Mouse (Mus musculus) midbrain, embryonic 10.5 days (tissue): ENCODE measurements around the gene Orai3. TPM values are rescaled to one million over a fixed set of nuclear protein-coding genes. Genes with fewer than 3 reads are reported as not detected.

Experiments
- DNase-seq: peaks from one replicate; pipeline ENCODE4 v3.0.0-alpha.2; 2017; ENCODE audit warnings: low spot score
- H3K27ac ChIP-seq: fragments of 300-500 bp; sonication (generic); replicated peaks from 2 replicates; pipeline ENCODE4 v1.5.1; 2016; ENCODE audit warnings: mild to moderate bottlenecking
- H3K27me3 ChIP-seq: fragments of 300-500 bp; sonication (generic); 2 replicates; pipeline ENCODE4 v1.6.1; 2016; ENCODE audit warnings: low read depth, mild to moderate bottlenecking; ENCODE audit not compliant: poor library complexity, severe bottlenecking
- H3K36me3 ChIP-seq: fragments of 300-500 bp; sonication (generic); 2 replicates; pipeline ENCODE4 v1.6.1; 2016; ENCODE audit warnings: mild to moderate bottlenecking, moderate library complexity
- H3K4me1 ChIP-seq: fragments of 300-500 bp; sonication (generic); 2 replicates; pipeline ENCODE4 v1.6.1; 2016
- H3K4me3 ChIP-seq: fragments of 300-500 bp; sonication (generic); 2 replicates; pipeline ENCODE4 v1.5.1; 2016; ENCODE audit warnings: mild to moderate bottlenecking, moderate library complexity
- H3K9me3 ChIP-seq: fragments of 300-500 bp; sonication (generic); replicated peaks from 2 replicates; pipeline ENCODE4 v1.6.1; 2016; ENCODE audit warnings: mild to moderate bottlenecking
- WGBS: fragments of 180-500 bp; shearing (Covaris S2); methylation state at CpG from one replicate; pipeline ENCODE4 v1.1.7; 2016; 5-methylcytosine and 5-hydroxymethylcytosine counted together
- polyA plus RNA-seq: library from polyadenylated mRNA; unstranded; fragments of >200 nt; fragmentation: Nextera tagmentation; extraction: Ambion mirVana; gene quantifications from 2 replicates; pipeline ENCODE4 v1.2.1, GENCODE M21; 2016

The Orai3 gene
- polyA plus RNA-seq, 1 experiment from 2014 or later = 10.1 TPM

DNA sequence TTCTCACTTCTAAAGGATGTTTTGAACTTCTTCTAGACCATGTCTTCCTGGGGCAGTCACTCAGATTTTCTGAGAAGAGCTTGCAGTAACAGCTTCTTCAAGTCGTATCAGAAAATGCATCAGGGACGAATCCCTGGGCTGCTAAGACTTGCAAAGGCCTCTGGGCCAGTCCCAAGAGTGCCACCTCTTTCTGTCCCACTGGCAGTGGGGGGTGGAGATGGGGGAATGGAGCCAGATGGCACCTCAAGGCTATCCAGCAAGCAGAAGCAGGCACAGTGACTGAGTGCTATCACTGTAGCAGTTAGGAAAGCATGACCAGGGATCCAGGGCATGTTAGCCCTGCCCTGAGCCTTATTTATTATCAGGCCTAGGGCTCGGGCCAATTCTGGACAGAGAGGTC lies 42.7 kb downstream of the Orai3 start:
- Histone ChIP-seq H3K4me1 (no peaks in the 10 kb centered on the region), H3K9me3 (no peaks in the 10 kb centered on the region), H3K4me3 (no peak overlapping the region), H3K36me3 (peaks cover 65% of the 10 kb centered on the region), H3K27ac (no peak overlapping the region), H3K27me3 (no peaks in the 10 kb centered on the region)
- no peak for DNase-seq
- 86% methylated on average over 3 of the region's 3 CpGs for WGBS

DNA sequence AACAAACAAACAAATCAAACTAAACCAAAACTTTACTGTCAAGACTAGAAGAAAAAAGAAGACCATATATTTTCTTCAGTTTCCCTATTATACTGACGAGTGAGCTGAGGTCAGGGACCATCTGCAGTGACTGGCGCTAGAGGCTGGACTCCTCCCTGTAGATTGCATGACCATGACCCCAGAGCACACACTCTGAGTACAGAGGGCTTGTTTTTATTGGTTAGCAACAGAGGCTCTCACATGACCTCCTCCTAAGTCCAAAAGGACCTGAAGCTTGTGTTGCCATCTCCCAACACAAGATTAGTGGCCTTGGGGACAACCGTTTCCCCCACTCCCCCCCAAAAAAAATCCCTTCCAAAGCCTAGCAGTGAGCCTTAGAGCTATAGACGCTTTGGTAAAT lies 44.2 kb downstream of the Orai3 start:
- Histone ChIP-seq H3K27me3 (no peaks in the 10 kb centered on the region), H3K27ac (no peak overlapping the region), H3K4me3 (no peak overlapping the region), H3K36me3 (peaks cover 58% of the 10 kb centered on the region), H3K4me1 (no peaks in the 10 kb centered on the region), H3K9me3 (no peaks in the 10 kb centered on the region)
- 90% methylated on average over 4 of the region's 4 CpGs for WGBS
- no peak for DNase-seq

DNA sequence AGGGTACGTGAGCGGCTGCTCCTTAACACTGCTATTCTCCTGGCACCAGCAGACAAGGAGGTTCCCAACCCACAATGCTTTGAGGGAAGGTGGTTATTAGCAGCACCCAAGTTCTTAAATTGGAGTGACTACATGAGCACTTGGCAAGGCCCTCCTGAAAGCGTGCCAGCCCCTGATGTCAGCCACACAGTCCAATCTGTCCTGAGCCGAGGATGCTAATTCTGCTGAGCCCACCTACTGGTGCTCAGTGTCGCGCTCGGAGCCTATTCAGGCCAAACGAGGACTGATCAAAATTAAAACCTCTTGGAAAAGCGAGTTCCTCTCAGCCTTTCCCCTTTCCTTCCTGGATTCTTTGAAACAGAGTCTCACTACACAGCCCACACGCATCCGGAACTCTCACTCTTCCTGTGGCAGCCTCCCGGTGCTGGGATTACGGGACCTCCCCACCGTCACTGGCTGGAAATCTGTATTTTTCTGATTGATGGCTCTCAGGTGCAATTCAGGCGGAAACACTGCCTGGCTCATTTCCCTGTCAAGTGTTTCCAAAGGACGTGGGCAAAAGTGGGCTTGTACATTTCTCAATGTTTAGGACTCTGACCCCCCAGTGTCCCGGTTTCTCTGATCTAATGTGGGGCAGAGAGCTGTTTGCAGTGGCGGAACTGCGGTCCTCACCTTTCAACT lies 44.8 kb downstream of the Orai3 start:
- no peak for DNase-seq
- no peaks in the 10 kb centered on the region for H3K9me3 ChIP-seq
- H3K27ac ChIP-seq = no peak overlapping the region
- 90% methylated on average over 19 of the region's 19 CpGs for WGBS
- H3K4me3 ChIP-seq = no peak overlapping the region
- peaks cover 58% of the 10 kb centered on the region for H3K36me3 ChIP-seq
- no peaks in the 10 kb centered on the region for H3K27me3 ChIP-seq
- no peaks in the 10 kb centered on the region for H3K4me1 ChIP-seq

DNA sequence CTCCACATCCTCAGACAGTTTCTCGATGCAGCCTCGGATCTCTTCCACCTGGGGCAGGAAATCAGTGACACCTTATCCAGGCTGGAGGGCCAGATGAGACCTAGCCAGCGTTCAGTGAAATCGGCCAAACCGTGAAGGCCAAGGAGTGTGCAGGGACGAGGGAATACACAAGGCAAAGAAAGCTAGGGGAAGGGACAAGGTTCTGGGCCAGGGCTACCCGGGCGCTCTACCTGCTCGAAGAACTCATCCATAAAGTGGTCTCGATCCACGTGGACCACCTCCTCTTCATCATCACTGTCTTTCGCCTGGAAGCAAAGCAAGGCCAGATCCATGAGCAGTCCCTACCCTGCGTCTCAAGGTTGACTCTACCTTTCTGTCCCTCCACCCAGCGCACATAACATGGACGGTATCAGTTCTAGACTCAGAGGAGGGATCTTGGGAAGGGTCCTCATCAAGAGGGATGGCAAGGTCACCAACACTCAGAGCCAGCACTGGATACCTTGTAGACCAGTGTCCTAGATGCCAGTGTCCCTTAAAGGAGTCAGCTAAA lies 45.6 kb downstream of the Orai3 start:
- H3K4me1 ChIP-seq = no peaks in the 10 kb centered on the region
- no peak overlapping the region for H3K4me3 ChIP-seq
- H3K27me3 ChIP-seq = no peaks in the 10 kb centered on the region
- no peak for DNase-seq
- H3K9me3 ChIP-seq = no peaks in the 10 kb centered on the region
- 93% methylated on average over 15 of the region's 15 CpGs for WGBS
- H3K36me3 ChIP-seq = peaks cover 51% of the 10 kb centered on the region
- no peak overlapping the region for H3K27ac ChIP-seq

DNA sequence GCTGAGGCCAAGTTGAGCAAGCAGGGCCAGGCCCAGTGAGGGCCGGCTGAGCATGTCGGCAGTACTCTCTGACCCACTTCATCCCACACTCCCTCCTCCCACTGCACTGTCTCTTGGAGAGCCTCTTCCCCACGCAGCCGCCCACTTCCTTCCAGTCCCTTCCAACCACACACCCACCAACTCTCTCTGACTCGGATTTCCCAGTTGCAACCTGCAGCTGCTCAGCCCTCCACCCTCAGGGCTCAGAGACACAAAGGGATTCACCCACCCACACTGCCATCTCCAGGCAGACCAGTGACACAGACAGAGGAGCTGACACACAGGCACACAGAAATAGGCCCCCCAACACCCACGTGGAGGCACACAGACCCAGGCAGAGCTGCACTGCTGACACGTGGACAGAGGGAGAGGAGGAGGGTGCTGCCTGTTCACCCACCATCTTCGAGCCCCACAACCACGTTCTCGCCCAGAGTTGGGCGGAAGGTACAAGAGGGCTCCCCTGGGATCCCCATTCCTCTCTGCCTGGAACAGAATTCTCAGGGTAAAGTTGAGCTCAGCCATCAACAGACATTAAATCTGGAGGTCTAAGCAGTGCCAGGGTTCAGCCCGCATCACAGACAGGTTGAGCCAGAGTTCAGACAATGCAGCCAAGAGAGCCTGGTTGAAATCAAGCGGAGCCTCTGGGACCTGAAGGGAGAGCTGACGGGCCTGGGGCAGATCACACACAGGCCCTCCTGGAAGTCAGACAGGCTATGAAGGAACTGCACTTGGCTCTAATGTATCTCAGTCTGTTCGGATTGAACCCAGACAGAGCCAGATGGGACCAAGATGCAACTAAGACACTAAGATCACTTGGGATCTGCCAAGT lies 46.6 kb downstream of the Orai3 start:
- peaks cover 5% of the 10 kb centered on the region for H3K4me1 ChIP-seq
- no peak overlapping the region for H3K4me3 ChIP-seq
- peaks cover 41% of the 10 kb centered on the region for H3K36me3 ChIP-seq
- 72% methylated on average over 15 of the region's 15 CpGs for WGBS
- no peaks in the 10 kb centered on the region for H3K27me3 ChIP-seq
- H3K27ac ChIP-seq = peak overlapping the region; percentile 10; the same call in 1 of the 2 replicates
- H3K9me3 ChIP-seq = no peaks in the 10 kb centered on the region
- DNase-seq = no peak

DNA sequence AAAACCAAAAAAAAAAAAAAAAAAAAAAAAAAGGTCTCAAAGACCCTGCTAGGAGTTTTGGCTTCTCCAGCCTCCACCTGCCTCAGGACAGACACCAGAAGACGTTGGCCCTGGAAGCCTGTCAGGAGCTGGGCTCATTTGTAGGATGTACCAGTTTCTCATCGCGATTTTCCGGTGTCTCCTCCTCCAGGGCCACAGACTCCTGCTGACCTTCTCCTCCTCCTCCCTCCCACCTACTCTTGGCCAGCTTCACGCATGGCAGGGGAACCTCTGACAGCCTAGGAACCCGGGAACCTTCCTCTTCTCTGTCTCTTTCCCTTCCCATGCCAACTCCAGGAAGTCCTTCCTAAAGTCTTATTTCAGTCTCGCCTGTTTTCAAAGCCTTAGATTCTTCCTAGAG lies 47.4 kb downstream of the Orai3 start:
- Histone ChIP-seq H3K27me3 (no peaks in the 10 kb centered on the region), H3K4me3 (no peak overlapping the region), H3K4me1 (peaks cover 9% of the 10 kb centered on the region), H3K27ac (no peak overlapping the region), H3K9me3 (no peaks in the 10 kb centered on the region), H3K36me3 (peaks cover 33% of the 10 kb centered on the region)
- no peak for DNase-seq
- WGBS = 85% methylated on average over 7 of the region's 7 CpGs

DNA sequence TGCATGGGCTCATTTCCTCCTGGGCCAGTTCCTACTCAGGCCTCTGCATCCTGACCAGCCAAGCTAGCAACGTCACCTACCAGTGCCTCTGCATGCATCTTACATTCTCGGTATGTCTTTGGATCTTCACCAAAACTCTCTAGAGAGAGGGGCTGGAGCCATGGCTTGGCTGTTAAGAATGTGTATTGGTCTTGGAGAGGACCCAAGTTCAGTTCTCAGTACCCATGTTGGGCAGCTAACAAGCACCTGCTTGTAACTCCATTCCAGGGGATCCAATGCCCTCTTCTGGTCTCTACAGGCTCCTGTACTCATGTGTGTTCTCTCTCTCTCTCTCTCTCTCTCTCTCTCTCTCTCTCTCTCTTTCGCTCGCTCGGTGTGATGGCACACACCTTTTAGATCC lies 48.2 kb downstream of the Orai3 start:
- DNase-seq = no peak
- no peak overlapping the region for H3K4me3 ChIP-seq
- peaks cover 12% of the 10 kb centered on the region for H3K4me1 ChIP-seq
- H3K9me3 ChIP-seq = no peaks in the 10 kb centered on the region
- no peak overlapping the region for H3K27ac ChIP-seq
- peaks cover 25% of the 10 kb centered on the region for H3K36me3 ChIP-seq
- WGBS = 94% methylated on average over 5 of the region's 5 CpGs
- no peaks in the 10 kb centered on the region for H3K27me3 ChIP-seq

DNA sequence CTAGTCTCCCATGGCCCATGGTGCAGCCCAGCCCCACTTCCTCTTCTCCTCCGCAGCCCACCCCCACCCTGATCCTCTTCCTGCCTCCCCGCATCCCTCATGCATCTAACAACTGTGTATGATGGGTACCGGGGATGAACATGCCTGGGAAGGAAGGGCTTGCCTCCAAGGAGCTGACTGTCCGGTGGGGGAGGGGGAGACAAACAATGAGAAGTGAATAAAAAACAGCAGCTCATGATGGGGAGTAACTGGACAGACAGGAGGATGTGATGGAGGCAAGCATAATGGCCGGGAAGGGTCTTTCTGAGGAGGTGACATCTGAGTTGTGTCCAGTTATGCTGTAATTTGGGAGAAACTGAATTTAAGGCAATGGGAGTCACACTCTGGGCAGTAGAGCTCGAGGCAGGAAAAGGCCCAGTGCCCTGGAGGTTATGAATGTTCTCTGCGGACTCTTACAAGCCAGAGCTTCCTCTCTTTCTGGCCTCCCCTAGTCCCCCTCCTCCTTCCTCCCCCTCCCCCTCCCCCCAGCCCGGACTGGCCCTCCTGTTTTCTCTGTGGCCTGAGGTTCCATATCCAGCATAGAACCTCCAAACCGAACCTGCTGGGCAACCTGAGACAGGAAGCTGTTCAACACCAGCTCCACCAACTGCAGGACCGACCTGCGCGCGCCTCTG lies 51.4 kb downstream of the Orai3 start:
- no peaks in the 10 kb centered on the region for H3K27me3 ChIP-seq
- DNase-seq = no peak
- no peak overlapping the region for H3K4me3 ChIP-seq
- H3K27ac ChIP-seq = 0 out of 2 replicates have a peak overlapping the region, but pooled peaks have one; percentile 1
- H3K9me3 ChIP-seq = no peaks in the 10 kb centered on the region
- peaks cover 37% of the 10 kb centered on the region for H3K4me1 ChIP-seq
- H3K36me3 ChIP-seq = 0 out of 2 replicates have a peak, but pooled peaks cover 5% of the 10 kb centered on the region
- 76% methylated on average over 13 of the region's 13 CpGs for WGBS

DNA sequence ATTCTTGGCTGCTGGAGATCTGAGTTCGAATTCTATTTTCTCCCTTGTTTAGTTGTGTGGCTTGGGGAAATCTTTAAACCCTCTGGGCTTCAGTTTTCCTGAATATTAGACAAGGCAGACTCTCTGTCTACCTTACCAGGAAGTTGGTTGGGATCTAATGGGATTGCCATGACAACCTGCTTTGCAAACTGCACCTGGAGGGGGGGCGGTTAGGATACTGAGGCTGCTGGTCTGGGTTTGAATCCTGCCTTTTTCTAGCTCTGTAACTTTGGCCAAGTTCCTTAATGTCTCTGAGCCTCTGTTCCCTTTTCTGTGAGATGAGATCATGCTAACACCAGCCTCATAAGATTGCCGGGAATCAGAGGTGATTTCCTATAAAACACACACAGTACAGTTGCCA lies 52.9 kb downstream of the Orai3 start:
- Histone ChIP-seq H3K4me1 (peaks cover 37% of the 10 kb centered on the region), H3K27ac (no peak overlapping the region), H3K9me3 (no peaks in the 10 kb centered on the region), H3K27me3 (no peaks in the 10 kb centered on the region), H3K4me3 (no peak overlapping the region), H3K36me3 (0 out of 2 replicates have a peak, but pooled peaks cover 3% of the 10 kb centered on the region)
- 88% methylated on average over 3 of the region's 3 CpGs for WGBS
- no peak for DNase-seq

DNA sequence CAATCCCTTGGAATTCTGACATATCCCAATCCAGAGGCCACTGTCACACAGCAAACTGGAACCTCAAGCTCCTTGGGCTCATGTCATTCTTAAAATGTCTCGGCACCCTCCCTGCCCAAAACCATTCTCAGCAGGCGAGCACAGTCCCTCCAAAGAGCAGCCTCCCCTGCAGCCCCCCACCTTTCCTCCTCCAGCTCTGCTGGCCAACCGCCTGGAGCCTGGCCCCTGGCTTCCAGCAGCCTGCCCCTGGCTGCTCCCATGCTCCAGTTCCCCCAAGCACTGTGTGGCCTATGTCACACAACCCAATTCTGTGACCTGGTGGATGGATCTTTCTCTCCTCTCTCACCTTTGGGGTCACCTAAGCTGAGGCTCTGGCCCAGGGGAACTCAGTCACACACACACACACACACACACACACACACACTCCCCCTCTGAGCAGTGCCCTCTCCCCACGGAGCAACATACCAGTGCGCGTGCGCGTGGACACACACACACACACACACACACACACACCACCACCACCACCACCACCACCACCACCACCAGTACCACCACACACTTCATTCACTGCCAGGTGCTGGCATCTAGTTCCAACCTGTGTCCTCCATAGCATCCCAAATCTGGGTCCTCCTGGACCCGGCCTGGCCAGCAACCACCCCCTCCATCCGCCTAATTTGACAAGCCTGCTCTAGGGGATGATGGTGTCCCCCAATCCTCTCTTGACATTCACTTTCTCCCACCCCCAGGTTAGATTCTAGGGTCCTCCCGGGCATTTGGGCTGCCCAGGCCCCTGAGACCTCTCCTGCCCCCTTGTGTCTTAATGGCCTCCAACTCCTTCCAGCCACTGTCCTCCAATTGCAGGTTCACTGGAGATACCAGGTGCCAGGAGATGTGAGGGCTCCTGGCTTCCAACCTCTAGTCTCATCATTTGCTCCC lies 53.9 kb downstream of the Orai3 start:
- no peak for DNase-seq
- Histone ChIP-seq H3K36me3 (no peaks in the 10 kb centered on the region), H3K4me3 (peak overlapping the region; percentile 73), H3K9me3 (no peaks in the 10 kb centered on the region), H3K4me1 (peaks cover 37% of the 10 kb centered on the region), H3K27me3 (no peaks in the 10 kb centered on the region), H3K27ac (peak overlapping the region; percentile 89)
- WGBS = 73% methylated on average over 11 of the region's 11 CpGs

DNA sequence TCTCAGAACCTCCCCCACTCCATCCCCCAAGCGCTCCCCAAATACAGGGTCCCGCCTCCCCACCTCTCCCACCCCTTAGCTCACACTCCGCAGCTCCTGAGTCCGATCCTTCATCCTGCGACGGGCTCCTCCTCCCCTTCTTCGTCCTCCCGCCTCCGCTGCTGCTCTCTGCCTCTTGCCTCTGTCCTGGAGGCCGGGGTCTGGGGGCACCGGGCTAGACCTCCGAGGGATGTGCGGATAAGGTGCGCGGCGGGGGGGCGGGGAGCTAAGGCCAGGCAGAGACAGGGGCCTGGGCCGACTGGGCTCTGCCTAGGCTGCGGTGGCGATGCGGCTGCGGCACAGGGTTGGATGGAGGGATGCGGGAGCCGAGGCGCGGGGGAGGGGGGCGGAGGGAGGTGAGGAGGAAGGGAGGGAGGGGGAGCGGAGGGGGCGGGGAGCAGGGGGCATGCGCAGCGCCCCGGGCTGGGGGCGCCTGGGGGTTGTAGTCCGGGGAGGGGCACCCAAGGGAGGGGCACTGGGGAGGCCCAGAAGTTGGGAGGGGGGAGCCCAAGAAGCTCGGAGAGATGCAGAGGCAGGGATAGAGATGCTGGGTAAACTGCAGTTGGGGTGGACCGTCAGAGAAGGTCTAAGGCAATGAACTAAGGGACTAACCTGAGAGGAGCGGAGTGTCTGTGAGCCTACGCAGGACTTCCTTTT lies 54.7 kb downstream of the Orai3 start, which contains the start of the genes Stx4a and Stx1b:
TSS of gene Stx4a (plus strand) at position 119 of the 696 bp plus-strand sequence.
TSS of gene Stx1b (minus strand) at position 374 of the 696 bp plus-strand sequence.
- DNase-seq = peak; percentile 77
- Histone ChIP-seq H3K27me3 (no peaks in the 10 kb centered on the region), H3K9me3 (no peaks in the 10 kb centered on the region), H3K36me3 (no peaks in the 10 kb centered on the region), H3K4me3 (peak within 1 kb of the TSS; percentile 73), H3K4me1 (peaks cover 37% of the 10 kb centered on the region), H3K27ac (peak within 1 kb of the TSS; percentile 89)
- 2% methylated on average over 31 of the region's 38 CpGs for WGBS
